Mouse (Mus musculus): Measurements from ENCODE around the gene Olfr644.

The Olfr644 gene

DNA sequence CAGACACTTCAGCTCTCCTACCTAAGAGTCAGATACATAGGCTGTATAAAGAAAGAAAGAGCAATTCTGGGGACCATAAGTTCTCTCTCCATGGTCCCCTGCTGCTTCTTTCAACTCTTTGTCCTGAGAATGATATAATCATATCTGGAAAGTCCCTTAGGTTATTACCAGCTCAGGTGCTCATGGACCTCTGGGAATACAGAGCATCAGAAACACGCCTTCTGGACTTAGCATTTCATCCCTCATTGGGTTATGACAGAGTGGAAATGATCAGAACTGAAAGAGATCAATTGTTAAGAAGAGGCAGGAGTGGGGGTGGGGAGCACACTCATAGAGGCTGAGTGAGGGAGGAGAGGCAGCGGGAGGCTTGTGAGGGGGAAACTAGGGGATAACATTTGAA is at the start of gene Olfr644:
TSS of gene Olfr644 (minus strand) at position 101 of the 400 bp plus-strand sequence.
- no peak for DNase-seq

- DNase-seq = no peak
Measured at GRCm38 (mm10) chr7:104104757-104104972, 33.0 kb upstream of the Olfr644 start, which contains the start of gene Olfr646. Gene Olfr646 (plus strand): TSS chr7:104104873.

- no peak for DNase-seq
Measured at GRCm38 (mm10) chr7:104103913-104104756, 32.5 kb upstream of the Olfr644 start.

DNA sequence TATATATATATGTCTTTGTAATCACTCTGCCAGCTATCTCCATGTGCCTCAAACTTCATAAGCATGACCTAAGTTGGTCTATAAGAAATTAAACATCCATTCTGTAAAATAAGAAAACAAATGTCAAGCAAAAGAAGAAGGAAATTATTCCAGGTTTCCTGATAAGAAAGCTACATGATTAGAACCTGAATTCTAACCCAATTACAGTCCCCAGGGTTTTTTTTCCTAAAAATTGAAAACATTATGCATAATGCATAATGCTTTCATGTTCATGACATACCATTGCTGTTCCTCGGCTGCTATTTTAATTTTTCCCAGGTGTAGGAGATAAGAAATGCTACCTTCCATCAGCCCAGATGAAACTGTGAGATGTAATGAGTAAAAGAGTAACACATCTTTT is 13.7 kb upstream of the Olfr644 start, which contains the start of gene Olfr645:
TSS of gene Olfr645 (minus strand) at position 101 of the 400 bp plus-strand sequence.
- DNase-seq = no peak

DNA sequence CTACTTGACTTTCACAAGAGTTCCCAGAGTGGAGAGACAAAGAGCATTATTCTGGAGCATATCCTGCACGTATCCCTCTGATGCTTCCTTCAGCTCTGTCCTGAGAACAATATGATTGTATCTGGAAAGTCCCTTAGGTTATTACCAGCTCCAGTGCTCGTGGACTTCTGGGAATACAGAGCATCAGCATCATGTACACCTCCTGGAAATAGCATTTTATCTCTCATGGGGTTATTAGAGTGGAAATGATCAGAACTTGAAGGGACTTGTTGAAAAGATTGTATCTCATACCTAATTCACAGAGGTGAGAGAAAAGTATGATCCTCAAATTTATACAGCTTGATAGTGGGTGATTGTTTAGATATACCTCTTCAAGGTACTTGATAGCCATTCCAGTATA is 10.3 kb downstream of the Olfr644 start, which contains the start of gene 4930516K23Rik:
TSS of gene 4930516K23Rik (minus strand) at position 101 of the 400 bp plus-strand sequence.
- no peak for DNase-seq

- no peak for DNase-seq
Measured at GRCm38 (mm10) chr7:104059215-104059614, 12.5 kb downstream of the Olfr644 start.

DNA sequence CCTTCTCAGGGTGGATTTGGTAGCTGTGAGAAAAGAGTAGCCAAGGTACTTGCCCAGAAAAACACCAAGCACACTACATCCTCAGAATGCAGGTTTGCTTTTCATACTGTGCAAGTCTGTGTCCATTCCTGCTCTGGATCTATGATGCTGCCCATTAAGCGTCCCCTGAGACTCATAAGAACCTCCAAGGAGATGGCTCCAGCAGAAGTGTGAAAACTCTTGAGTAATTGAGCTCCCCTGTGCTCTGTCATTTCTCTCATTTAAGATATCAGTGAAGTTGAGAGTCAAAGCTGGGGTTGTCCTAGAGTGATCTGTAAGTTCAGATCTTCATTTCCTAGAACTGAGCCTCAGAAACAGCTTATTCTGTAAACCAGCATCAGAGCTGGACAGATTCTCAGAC is 19.1 kb downstream of the Olfr644 start, which contains the start of gene Olfr642:
TSS of gene Olfr642 (minus strand) at position 101 of the 400 bp plus-strand sequence.
- no peak for DNase-seq

- no peak for DNase-seq
Measured at GRCm38 (mm10) chr7:104050745-104051144, 20.9 kb downstream of the Olfr644 start.

GRCm38 (mm10) chr7:104035145-104035544 is 36.5 kb downstream of the Olfr644 start, which contains the start of gene Olfr641:
Gene Olfr641 (plus strand): TSS chr7:104035445.
- no peak for DNase-seq

DNA sequence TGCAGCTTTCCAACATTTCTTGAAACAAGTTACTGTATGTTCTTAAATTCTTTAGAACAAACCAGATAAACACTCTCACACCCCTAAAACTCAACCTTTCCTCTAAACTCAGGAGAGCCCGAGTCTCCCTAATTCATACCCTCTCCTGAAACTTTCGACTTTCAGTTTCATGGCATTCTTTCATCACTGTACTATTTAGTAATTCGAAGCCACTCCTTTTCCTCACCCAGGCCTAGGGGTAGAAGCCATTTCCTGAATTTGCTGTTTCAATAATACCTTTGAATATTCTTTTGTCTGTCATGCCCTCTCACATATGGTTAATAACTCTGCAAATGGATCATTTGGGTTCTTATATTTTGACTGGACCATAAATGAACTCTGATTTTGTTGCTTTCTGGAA is 44.7 kb downstream of the Olfr644 start:
- no peak for DNase-seq

DNA sequence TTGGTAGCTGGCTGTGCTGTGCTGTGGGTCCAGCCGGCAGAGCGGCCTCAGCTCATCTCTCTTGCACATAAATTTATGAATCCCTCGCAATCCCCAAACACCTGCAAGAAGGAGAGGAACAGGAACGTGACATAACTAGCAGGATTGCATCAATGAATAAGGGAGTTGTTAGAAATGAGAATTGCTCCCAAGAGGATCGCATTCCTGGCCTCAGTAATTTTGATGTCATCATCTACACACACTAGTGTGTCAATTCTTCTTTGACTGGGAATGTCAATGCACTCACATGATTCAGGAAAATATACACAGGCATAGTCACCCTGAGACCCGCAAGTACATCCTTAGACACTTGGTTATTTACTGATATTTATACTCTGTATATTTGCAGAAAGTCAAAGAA is 46.2 kb downstream of the Olfr644 start, which contains the start of gene Olfr640:
TSS of gene Olfr640 (minus strand) at position 101 of the 400 bp plus-strand sequence.
- DNase-seq = no peak

DNA sequence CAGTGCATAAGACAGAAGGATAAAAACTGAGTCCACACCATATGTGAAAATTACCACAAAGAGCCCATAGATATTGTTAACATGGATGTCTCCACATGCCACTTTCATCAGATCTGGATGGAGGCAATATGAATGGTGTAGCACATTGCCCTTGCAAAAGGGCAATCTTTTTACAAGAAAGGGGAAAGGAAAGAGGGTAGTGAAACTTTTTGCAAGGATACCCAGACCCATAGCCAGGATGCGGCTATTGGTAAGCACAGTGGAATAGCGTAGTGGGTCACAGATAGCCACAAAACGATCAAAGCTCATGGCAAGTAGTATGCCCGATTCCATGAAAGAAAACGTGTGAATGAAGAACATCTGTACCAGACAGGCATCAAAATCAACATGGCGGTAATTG is 50.0 kb downstream of the Olfr644 start:
- DNase-seq = no peak

DNA sequence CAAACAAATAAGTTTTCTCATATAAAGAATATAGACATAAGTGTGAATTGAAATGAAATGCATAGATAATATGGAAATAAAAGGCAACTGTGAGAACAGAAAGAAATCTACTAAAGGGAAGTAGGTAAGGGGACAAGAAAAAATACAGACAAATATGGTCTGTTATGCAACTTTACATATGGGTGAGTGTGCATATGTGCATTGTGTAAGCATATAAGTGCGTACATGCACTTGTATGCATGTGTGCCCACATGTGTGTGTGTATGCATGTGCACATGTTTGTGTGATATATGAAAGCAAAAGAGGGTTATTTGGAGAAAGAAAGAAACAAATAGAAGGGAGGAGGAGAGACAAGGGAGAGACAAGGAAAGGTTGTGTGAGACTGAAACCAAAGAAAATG is 52.7 kb downstream of the Olfr644 start:
- no peak for DNase-seq

GRCm38 (mm10) chr7:104017203-104017602 is 54.5 kb downstream of the Olfr644 start, which contains the start of gene Olfr639:
Gene Olfr639 (minus strand): TSS chr7:104017303.
- DNase-seq = no peak

Data from lung, postnatal 10 days (tissue).